Mouse (Mus musculus): Measurements from ENCODE around the gene Prpf4.

Gene Prpf4

DNA sequence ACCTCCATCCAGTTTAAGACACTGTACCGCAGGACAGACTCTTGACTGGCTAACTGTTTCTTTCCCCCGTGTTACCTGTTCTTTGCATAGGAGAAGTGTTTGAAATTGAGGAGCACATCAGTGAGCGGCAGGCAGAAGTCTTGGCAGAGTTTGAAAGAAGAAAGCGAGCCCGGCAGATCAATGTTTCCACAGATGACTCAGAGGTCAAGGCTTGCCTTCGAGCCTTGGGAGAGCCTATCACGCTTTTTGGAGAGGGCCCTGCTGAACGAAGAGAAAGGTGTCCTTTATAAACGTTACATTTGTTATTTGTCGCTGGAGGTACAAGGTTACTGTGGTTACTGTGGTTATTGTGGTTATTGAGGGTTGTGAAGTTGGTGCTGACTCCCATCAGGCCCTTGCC, 3.0 kb downstream of the Prpf4 start:
- no peak for TF ChIP-seq POU5F1 (IDR thresholded peaks at IDR 0.05; ENCODE audit: borderline replicate concordance, low read length)
- no peak for TF ChIP-seq CTCF (conservative IDR thresholded peaks at IDR 0.05; ENCODE audit: low read length)
- TF ChIP-seq NANOG (IDR thresholded peaks at IDR 0.05; ENCODE audit: borderline replicate concordance, low read length): no peak
- Histone ChIP-seq H3K36me3 (ENCODE audit: insufficient read depth, low read length) (peaks cover 68% of the 10 kb centered on the region), H3K4me3 (replicated peaks; ENCODE audit: low read length) (no peak overlapping the region), H3K9me3 (ENCODE audit: low read length) (peaks cover 16% of the 10 kb centered on the region), H3K4me1 (replicated peaks; ENCODE audit: low read depth, low read length) (peaks cover 10% of the 10 kb centered on the region), H3K27me3 (ENCODE audit: insufficient read depth, low read length) (no peaks in the 10 kb centered on the region)

- no peaks in the 10 kb centered on the region for H3K4me1 ChIP-seq (replicated peaks; ENCODE audit: low read depth, low read length)
- H3K27me3 ChIP-seq (ENCODE audit: insufficient read depth, low read length): no peaks in the 10 kb centered on the region
- H3K4me3 ChIP-seq (replicated peaks; ENCODE audit: low read length): no peak overlapping the region
- peaks cover 100% of the 10 kb centered on the region for H3K36me3 ChIP-seq (ENCODE audit: insufficient read depth, low read length)
- TF ChIP-seq POU5F1 (IDR thresholded peaks at IDR 0.05; ENCODE audit: borderline replicate concordance, low read length) (no peak), CTCF (conservative IDR thresholded peaks at IDR 0.05; ENCODE audit: low read length) (no peak), NANOG (IDR thresholded peaks at IDR 0.05; ENCODE audit: borderline replicate concordance, low read length) (no peak)
- H3K9me3 ChIP-seq (ENCODE audit: low read length): no peaks in the 10 kb centered on the region
These were observed 9.9 kb downstream of the Prpf4 start for GRCm38 (mm10) chr4:62418448-62418847.

- H3K27me3 ChIP-seq (ENCODE audit: insufficient read depth, low read length): no peaks in the 10 kb centered on the region
- no peak overlapping the region for H3K4me3 ChIP-seq (replicated peaks; ENCODE audit: low read length)
- peaks cover 100% of the 10 kb centered on the region for H3K36me3 ChIP-seq (ENCODE audit: insufficient read depth, low read length)
- TF ChIP-seq POU5F1 (IDR thresholded peaks at IDR 0.05; ENCODE audit: borderline replicate concordance, low read length) (no peak), CTCF (conservative IDR thresholded peaks at IDR 0.05; ENCODE audit: low read length) (no peak), NANOG (IDR thresholded peaks at IDR 0.05; ENCODE audit: borderline replicate concordance, low read length) (no peak)
- no peaks in the 10 kb centered on the region for H3K4me1 ChIP-seq (replicated peaks; ENCODE audit: low read depth, low read length)
- H3K9me3 ChIP-seq (ENCODE audit: low read length): no peaks in the 10 kb centered on the region
These were observed 10.5 kb downstream of the Prpf4 start for GRCm38 (mm10) chr4:62419091-62419490.

DNA sequence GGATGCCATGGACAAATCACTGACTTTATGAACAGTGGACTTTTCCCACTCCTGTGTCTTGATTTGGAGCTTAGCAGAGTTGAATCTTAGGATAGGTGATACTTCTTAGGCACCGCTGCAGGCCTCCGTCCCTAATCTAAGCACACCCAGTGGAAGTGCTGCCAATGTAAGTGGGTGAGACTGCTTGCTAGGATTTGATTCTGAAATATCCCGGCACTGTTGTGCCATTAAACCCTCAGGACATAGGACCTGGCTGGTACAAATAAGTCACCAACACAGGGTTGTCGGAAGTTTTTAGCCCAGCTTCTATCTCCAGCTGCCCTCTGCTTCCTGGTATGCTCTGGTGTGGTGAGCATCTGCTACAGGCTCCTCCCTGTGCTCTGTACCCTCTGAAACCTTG, 17.3 kb downstream of the Prpf4 start:
- no peaks in the 10 kb centered on the region for H3K9me3 ChIP-seq (ENCODE audit: low read length)
- H3K4me1 ChIP-seq (replicated peaks; ENCODE audit: low read depth, low read length): peaks cover 25% of the 10 kb centered on the region
- TF ChIP-seq CTCF (conservative IDR thresholded peaks at IDR 0.05; ENCODE audit: low read length): no peak
- no peak for TF ChIP-seq NANOG (IDR thresholded peaks at IDR 0.05; ENCODE audit: borderline replicate concordance, low read length)
- TF ChIP-seq POU5F1 (IDR thresholded peaks at IDR 0.05; ENCODE audit: borderline replicate concordance, low read length): no peak
- no peak overlapping the region for H3K4me3 ChIP-seq (replicated peaks; ENCODE audit: low read length)
- H3K36me3 ChIP-seq (ENCODE audit: insufficient read depth, low read length): peaks cover 57% of the 10 kb centered on the region
- no peaks in the 10 kb centered on the region for H3K27me3 ChIP-seq (ENCODE audit: insufficient read depth, low read length)

- peak overlapping the region; percentile 65 for H3K4me3 ChIP-seq (replicated peaks; ENCODE audit: low read length)
- no peaks in the 10 kb centered on the region for H3K27me3 ChIP-seq (ENCODE audit: insufficient read depth, low read length)
- peaks cover 34% of the 10 kb centered on the region for H3K36me3 ChIP-seq (ENCODE audit: insufficient read depth, low read length)
- peaks cover 25% of the 10 kb centered on the region for H3K4me1 ChIP-seq (replicated peaks; ENCODE audit: low read depth, low read length)
- no peaks in the 10 kb centered on the region for H3K9me3 ChIP-seq (ENCODE audit: low read length)
- no peak for TF ChIP-seq NANOG (IDR thresholded peaks at IDR 0.05; ENCODE audit: borderline replicate concordance, low read length)
- TF ChIP-seq CTCF (conservative IDR thresholded peaks at IDR 0.05; ENCODE audit: low read length): no peak
- TF ChIP-seq POU5F1 (IDR thresholded peaks at IDR 0.05; ENCODE audit: borderline replicate concordance, low read length): no peak
These were observed 19.6 kb downstream of the Prpf4 start for GRCm38 (mm10) chr4:62427978-62428758.

DNA sequence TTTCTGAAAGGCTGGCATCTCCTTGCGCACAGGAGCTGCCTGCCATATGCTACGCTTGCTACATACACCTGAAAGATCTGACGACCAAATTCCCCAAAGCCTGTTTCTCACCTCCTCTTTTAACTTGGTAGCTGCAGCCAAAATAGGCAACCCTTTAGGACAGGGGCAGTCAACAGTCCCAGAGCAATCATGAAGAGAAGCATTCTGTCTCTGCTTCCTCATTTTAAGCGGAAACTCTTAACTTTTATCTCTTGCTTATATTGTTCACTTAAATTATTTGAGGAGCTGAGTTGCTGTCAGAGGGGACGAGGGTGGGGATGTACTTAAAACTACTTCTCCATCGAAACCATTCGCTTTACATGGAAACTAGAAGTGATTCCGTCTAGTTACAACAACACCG, 21.0 kb downstream of the Prpf4 start:
- Histone ChIP-seq H3K27me3 (ENCODE audit: insufficient read depth, low read length) (no peaks in the 10 kb centered on the region), H3K4me1 (replicated peaks; ENCODE audit: low read depth, low read length) (peaks cover 27% of the 10 kb centered on the region), H3K36me3 (ENCODE audit: insufficient read depth, low read length) (peaks cover 20% of the 10 kb centered on the region), H3K4me3 (replicated peaks; ENCODE audit: low read length) (no peak overlapping the region), H3K9me3 (ENCODE audit: low read length) (no peaks in the 10 kb centered on the region)
- TF ChIP-seq CTCF (conservative IDR thresholded peaks at IDR 0.05; ENCODE audit: low read length): no peak

DNA sequence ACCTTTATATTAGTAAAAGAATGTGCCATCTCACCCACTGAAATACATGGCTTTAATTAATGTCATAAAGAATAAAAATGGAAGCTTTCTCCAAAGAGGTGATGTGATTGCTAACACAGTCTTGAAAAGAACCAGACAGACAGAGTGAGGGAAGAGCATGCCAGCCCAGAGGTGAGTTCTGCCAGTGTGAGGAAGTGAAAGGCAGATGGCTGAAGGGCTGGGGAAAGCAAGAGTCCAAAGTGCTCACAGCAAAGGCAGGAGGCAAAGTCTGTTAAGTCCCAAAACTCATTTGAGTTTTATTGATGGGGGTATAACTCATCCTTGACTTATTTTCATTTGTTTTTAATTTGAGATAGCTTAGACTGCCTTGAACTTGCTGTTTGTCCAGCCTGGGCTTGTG, 22.1 kb downstream of the Prpf4 start:
- no peaks in the 10 kb centered on the region for H3K27me3 ChIP-seq (ENCODE audit: insufficient read depth, low read length)
- no peaks in the 10 kb centered on the region for H3K9me3 ChIP-seq (ENCODE audit: low read length)
- H3K36me3 ChIP-seq (ENCODE audit: insufficient read depth, low read length): peaks cover 9% of the 10 kb centered on the region
- H3K4me3 ChIP-seq (replicated peaks; ENCODE audit: low read length): no peak overlapping the region
- TF ChIP-seq CTCF (conservative IDR thresholded peaks at IDR 0.05; ENCODE audit: low read length): no peak
- peaks cover 27% of the 10 kb centered on the region for H3K4me1 ChIP-seq (replicated peaks; ENCODE audit: low read depth, low read length)

DNA sequence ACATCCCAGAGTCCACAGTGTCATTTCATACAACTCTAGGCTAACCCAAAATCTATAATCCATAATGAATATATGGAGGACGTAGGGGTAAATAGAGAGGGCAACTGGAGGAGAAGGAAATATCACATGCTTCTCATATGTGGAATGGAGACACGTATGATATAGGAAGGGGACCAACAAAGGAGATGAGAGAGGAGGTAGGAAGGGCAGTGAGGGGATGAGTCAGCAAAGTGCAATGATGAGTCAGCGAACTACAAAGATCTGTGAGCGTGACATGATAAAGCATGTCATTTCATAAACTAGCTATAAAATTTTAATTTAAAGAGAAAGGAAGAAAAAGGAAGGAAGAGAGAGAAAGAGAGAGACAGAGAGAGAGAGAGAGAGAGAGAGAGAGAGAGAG, 22.9 kb downstream of the Prpf4 start:
- Histone ChIP-seq H3K4me1 (replicated peaks; ENCODE audit: low read depth, low read length) (peaks cover 23% of the 10 kb centered on the region), H3K27me3 (ENCODE audit: insufficient read depth, low read length) (no peaks in the 10 kb centered on the region), H3K9me3 (ENCODE audit: low read length) (no peaks in the 10 kb centered on the region), H3K4me3 (replicated peaks; ENCODE audit: low read length) (no peak overlapping the region), H3K36me3 (ENCODE audit: insufficient read depth, low read length) (0 out of 2 replicates have a peak, but pooled peaks cover 4% of the 10 kb centered on the region)
- TF ChIP-seq POU5F1 (IDR thresholded peaks at IDR 0.05; ENCODE audit: borderline replicate concordance, low read length) (no peak), NANOG (IDR thresholded peaks at IDR 0.05; ENCODE audit: borderline replicate concordance, low read length) (no peak), CTCF (conservative IDR thresholded peaks at IDR 0.05; ENCODE audit: low read length) (no peak)
